Mouse (Mus musculus) pancreas, adult 10 weeks (tissue): ENCODE results near the gene Olfr212. TPM values are rescaled to one million over a fixed set of nuclear protein-coding genes. Genes with fewer than 3 reads are reported as not detected.

ENCODE experiments used
- polyA plus RNA-seq: library from polyadenylated mRNA; stranded (reverse); fragments of 350-450 nt; fragmentation: Illumina TruSeq; extraction: RNeasy Lipid Tissue Mini Kit (QIAGEN cat#74804); gene quantifications from one replicate; pipeline ENCODE4 v1.2.3, GENCODE M21; 2015; ENCODE audit warnings: low read depth, low replicate concordance; ENCODE audit not compliant: insufficient read depth

Gene Olfr212
- not detected for polyA plus RNA-seq

DNA sequence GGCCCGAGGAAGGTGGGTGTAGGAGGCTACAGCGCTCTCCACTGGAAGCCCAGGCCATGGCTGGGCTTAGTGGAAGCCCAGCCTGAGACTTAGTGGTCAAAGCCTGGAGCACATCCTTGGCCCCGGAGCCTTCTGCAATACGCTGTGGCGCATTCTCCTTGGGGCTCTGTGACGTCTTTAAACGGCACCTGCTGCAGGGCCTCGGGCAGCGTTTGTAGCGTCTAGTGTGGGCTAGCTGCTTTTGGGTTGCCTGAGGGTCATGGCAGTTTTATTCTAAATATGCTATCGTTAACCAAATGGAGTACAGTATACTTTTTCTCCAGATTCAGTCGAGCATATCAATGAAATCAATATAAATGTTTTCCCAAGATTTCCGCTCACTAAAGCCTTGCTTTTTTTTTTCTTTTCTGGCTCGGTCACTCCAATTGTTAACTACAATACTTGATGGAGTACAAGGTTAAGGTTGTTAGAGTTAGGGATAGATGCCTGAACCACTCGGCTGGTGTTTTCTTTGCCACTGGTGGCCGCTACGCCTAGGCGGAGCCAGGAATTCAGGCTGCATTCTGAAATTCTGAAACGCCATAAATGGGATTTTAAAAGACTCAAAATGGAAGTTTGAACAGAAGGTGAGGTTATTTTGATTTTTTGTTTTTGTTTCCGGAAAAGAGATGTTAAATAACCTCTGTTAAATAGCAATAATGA is at the start of gene Olfr212:
Gene Olfr212 (plus strand): TSS at position 215 of the 702 bp plus-strand sequence.

DNA sequence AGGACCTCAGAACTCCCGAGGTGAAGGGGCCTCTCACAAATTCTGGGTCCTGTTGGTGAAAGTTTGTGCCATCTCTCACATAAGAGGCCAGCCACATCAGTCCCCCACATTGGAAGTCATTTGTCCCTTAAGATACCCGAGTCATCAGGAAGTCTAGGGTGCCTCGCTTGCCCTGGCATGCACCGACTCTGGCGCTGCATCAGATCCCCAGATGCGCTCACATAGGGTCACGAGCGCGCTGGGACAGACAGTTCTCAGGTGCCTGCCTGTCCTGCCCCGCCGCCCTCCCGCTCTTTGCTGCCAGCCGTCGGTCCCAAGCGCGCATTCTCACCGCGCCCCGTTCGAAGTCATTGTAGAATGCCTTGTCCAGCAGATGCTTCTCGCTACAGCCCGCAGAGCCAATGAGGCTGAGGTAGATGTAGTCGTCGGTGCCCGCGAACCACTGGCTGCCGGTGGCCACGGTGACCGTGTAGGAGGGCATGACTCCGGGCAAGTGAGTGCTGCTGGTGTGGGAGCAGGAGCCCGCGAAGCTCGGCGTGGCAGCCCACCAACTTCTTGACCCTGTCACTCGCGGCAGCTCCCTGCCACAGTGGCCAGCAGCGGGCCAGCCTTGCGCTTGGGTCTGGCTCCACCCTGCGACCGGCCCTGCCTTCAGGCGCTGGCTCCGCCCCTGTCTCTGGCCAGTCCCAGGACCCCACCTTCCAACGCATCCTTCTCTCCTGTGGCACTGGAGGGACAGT is 45.6 kb upstream of the Olfr212 start, which contains the start of gene Alox5:
Gene Alox5 (minus strand): TSS at position 635 of the 740 bp plus-strand sequence.

DNA sequence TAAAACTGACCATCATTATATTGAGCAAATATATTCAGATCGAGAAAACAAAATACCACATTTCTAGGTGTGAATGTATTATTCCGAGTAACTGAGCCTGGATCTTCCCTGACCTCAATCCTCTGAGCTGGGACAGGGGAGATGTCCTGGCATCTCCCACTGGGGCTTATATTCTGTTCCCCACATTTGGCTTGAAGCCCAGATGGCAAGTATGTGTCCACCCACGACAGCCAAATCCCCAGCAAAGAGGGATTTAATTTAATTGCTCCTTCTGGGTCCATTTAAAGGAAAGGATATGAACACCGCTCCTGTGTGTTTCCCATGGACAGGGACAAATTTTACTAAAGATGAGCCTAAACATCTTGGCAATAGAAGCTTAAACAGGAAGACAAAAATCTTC is 17.5 kb upstream of the Olfr212 start, which contains the start of gene Olfr211:
Gene Olfr211 (plus strand): TSS at position 301 of the 400 bp plus-strand sequence.

DNA sequence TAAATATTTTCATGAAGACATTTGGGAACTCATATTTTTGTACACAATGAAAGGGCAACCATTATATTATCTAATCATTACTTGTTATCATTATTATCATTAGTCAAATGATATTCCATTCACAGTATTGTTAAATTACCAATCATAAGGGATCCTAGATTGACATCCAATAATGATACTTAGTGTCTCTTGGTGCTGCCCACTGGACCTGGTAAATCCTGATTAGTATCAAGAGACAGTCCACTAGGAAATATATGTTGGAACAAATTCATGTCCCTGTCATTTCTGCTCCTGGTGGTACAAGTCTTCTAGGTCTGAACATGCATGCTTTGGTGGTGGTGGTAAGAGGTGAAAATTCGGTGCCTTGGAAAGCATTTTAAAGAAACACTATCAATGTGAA is 31.8 kb downstream of the Olfr212 start, which contains the start of gene Olfr213:
Gene Olfr213 (plus strand): TSS at position 301 of the 400 bp plus-strand sequence.

DNA sequence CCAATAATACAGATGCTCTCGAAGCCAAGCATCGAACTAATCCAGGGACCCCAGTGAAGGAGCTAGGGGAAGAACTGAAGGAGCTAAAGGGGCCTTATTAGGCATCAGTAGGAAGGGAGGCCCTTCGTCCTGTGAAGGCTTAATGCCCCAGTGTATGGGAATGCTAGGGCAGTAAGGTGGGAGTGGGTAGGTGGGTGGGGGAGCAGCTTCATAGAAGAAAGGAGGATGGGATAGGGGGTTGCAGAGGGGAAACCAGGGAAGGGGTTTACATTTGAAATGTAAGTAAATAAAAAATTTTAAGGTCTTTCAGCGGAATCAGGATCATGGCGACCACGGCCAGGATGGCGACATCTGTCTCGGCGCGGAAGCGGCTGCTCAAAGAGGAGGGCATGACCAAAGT is 44.5 kb downstream of the Olfr212 start, which contains the start of gene Gm5580:
Gene Gm5580 (plus strand): TSS at position 301 of the 400 bp plus-strand sequence.

DNA sequence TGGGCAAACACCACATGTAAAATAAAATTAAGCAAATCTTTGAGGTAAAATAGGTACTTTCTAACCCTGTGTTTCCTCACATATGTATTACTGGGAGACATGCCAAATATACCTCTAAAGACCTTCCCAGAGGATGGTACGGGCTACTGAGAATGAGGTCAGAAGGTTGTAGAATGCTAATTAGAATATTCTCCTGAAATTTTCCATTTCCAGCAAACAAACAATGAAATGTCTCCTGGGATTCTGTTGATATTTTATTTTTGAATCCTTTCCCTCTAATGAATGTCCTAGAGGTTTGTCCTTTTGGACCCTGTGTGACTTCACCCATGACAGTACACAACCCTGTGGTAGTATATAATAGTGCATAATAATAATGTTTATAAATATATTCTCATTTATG is 47.6 kb downstream of the Olfr212 start, which contains the start of gene Olfr214:
Gene Olfr214 (plus strand): TSS at position 301 of the 400 bp plus-strand sequence.

Other genes with a start within 250 kb of the Olfr212 start
- 0.26 TPM for gene Zfand4, start 242.3 kb upstream of the Olfr212 start, polyA plus RNA-seq
- gene March8, start 168.5 kb upstream of the Olfr212 start, polyA plus RNA-seq, result 15.3 TPM
- 2.1 TPM for gene Alox5, start 45.3 kb upstream of the Olfr212 start, polyA plus RNA-seq
- not detected for gene Olfr211, start 17.4 kb upstream of the Olfr212 start, polyA plus RNA-seq
- not detected for gene Olfr213, start 31.9 kb downstream of the Olfr212 start, polyA plus RNA-seq
- not detected for gene Gm5580, start 44.6 kb downstream of the Olfr212 start, polyA plus RNA-seq
- not detected for gene Olfr214, start 47.7 kb downstream of the Olfr212 start, polyA plus RNA-seq
- not detected for gene Olfr215, start 77.7 kb downstream of the Olfr212 start, polyA plus RNA-seq
- gene Zfp422, start 122.5 kb downstream of the Olfr212 start, polyA plus RNA-seq, result 5.4 TPM
- 5.3 TPM for gene Depp1, start 144.1 kb downstream of the Olfr212 start, polyA plus RNA-seq
- gene Rassf4, start 167.4 kb downstream of the Olfr212 start, polyA plus RNA-seq, result 2.7 TPM
- not detected for gene Tmem72, start 210.4 kb downstream of the Olfr212 start, polyA plus RNA-seq